Mouse (Mus musculus) forebrain, postnatal 0 days (tissue): ENCODE results near the gene Rab19. TPM values are rescaled to one million over a fixed set of nuclear protein-coding genes. Genes with fewer than 3 reads are reported as not detected.

Experiments
- ATAC-seq: fragments of 200-750 bp; cut with Nextera tagmentation; 2 replicates; pipeline ENCODE4 v1.8.0; 2017; ENCODE audit warnings: mild to moderate bottlenecking, moderate library complexity
- DNase-seq: peaks from one replicate; pipeline ENCODE4 v3.0.0-alpha.2; 2015
- H3K27ac ChIP-seq: fragments of 300-500 bp; sonication (generic); 2 replicates; pipeline ENCODE4 v1.5.1; 2014; ENCODE audit warnings: low read depth, mild to moderate bottlenecking, antibody characterized with exemption, low read length, moderate library complexity, mixed read lengths
- H3K27me3 ChIP-seq: fragments of 300-500 bp; sonication (generic); 2 replicates; pipeline ENCODE4 v1.6.1; 2014; ENCODE audit warnings: mild to moderate bottlenecking, low read length, mixed read lengths; ENCODE audit not compliant: insufficient read depth
- H3K36me3 ChIP-seq: fragments of 300-500 bp; sonication (generic); 2 replicates; pipeline ENCODE4 v1.6.1; 2014; ENCODE audit warnings: mild to moderate bottlenecking, moderate library complexity; ENCODE audit not compliant: insufficient read depth
- H3K4me1 ChIP-seq: fragments of 300-500 bp; sonication (generic); 2 replicates; pipeline ENCODE4 v1.6.1; 2014; ENCODE audit warnings: antibody characterized with exemption; ENCODE audit not compliant: insufficient read depth
- H3K4me2 ChIP-seq: fragments of 300-500 bp; sonication (generic); 2 replicates; pipeline ENCODE4 v1.6.1; 2014; ENCODE audit warnings: low read depth, mild to moderate bottlenecking, moderate library complexity
- H3K4me3 ChIP-seq: fragments of 300-500 bp; sonication (generic); 2 replicates; pipeline ENCODE4 v1.5.1; 2014; ENCODE audit warnings: low read depth, low read length, mixed read lengths
- H3K9ac ChIP-seq: fragments of 300-500 bp; sonication (generic); 2 replicates; pipeline ENCODE4 v1.6.1; 2014; ENCODE audit warnings: mild to moderate bottlenecking
- H3K9me3 ChIP-seq: fragments of 300-500 bp; sonication (generic); 2 replicates; pipeline ENCODE4 v1.6.1; 2016; ENCODE audit warnings: low read length
- CTCF ChIP-seq: sonication (generic); IDR thresholded peaks from 2 replicates; pipeline ENCODE4 v1.5.1; 2016; ENCODE audit warnings: antibody characterized with exemption, control low read depth, low read depth
- WGBS: fragments of 180-500 bp; shearing (Covaris S2); extraction: QIAGEN DNeasy Blood & Tissue Kit; methylation state at CpG from one replicate; pipeline ENCODE4 v1.1.7; 2014; 5-methylcytosine and 5-hydroxymethylcytosine counted together
- polyA plus RNA-seq: library from polyadenylated mRNA; unstranded; fragments of >200 nt; fragmentation: Nextera tagmentation; extraction: Ambion mirVana; gene quantifications from 2 replicates; pipeline ENCODE4 v1.2.1, GENCODE M21; 2015
- total RNA-seq: library from RNA; depleted of rRNA; stranded (reverse); fragments of >200 nt; gene quantifications from 2 replicates; pipeline ENCODE4 v1.2.3, GENCODE M21; 2014; rRNA removed

Gene Rab19
- total RNA-seq, result not detected in 2 replicates
- 0.12 and 0.31 TPM in 2 replicates for polyA plus RNA-seq

DNA sequence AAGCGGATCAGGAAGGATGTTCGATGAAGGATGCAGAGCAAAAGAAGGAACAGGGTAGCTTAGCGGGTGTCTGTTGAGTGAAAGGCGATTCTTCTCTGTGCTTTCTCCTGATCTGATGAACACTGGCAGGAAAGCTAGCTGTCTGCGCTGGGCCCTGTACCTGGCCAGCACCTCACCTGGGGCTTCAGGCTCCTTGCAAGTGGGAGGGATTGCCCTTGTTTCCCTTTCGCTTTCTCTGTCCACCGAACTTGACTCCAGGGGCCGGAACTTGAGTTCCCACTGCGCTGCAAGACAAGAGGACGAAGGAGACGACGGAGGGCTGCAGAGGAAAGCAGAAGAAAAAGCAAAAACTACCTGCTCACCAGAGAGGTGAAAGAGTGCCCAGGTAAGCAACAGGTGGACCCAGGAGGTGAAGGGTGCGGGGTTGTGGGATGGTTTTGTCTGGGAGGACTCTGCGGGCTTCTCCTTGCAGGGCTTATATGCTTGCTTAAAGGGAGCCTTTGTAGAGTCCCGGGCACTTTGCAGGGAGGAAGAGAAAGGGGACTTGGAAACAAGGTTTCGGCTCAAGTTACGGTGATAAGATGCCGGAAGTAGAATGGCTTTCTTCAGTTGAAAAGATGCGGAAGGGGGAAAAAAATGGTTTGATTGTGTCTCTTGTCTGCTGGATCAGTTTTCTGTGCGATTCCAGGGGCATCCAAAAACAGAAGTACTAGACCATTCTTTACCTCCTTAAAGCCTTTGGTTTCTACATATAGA lies at the start of gene Rab19:
Gene Rab19, plus strand, starts transcription at position 51 of the 756 bp plus-strand sequence.
- Histone ChIP-seq H3K4me1 (no peaks in the 10 kb centered on the region), H3K27ac (no peak within 1 kb of the TSS), H3K4me3 (peak within 1 kb of the TSS; percentile 27), H3K27me3 (no peaks in the 10 kb centered on the region; the same call in 1 of the 2 replicates), H3K4me2 (peak within 1 kb of the TSS; percentile 38; the same call in 1 of the 2 replicates), H3K36me3 (no peaks in the 10 kb centered on the region), H3K9ac (0 out of 2 replicates have a peak within 1 kb of the TSS, but pooled peaks have one; percentile 10), H3K9me3 (no peaks in the 10 kb centered on the region)
- no peak for TF ChIP-seq CTCF
- ATAC-seq, result no peak
- 10% methylated on average over 20 of the region's 20 CpGs for WGBS
- DNase-seq, result no peak

DNA sequence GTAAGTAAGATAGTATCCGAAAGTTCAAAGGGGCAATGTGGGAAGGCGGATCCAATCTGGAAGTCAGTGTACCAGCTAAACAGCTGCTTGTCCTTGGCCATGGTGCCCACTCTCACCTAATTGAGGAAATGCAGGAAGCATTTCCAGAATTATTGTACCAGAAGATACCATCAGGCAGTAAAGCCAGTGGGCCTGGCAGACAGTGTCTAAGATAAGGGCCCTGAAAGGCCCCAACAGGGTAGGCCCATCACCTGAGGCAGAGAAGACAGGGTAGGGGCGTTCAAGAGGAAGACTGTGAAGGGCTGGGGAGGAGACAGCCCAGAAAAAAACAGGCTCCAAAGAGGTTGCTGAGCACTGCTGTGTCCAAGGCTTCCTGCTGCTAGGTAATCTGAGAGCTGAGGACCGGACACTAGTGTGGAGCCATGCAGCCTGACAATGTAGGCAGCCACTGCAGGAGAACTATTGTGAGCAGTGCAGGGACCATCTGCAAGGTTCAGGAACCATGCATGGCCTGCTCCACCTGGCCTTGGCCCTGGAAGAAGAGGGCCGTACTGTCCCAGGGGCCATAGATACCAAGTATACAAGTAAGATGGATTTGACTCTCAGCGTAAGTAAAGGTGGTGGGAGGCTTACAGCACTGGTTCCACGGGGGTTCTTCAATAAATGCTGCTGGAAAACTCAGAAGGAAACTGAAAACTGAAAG lies 48.8 kb upstream of the Rab19 start:
- H3K27me3 ChIP-seq, result no peaks in the 10 kb centered on the region
- no peaks in the 10 kb centered on the region for H3K4me1 ChIP-seq
- H3K27ac ChIP-seq, result no peak overlapping the region
- peaks cover 28% of the 10 kb centered on the region for H3K36me3 ChIP-seq
- TF ChIP-seq CTCF, result no peak
- 81% methylated on average over 7 of the region's 7 CpGs for WGBS
- DNase-seq (no peak), ATAC-seq (no peak)
- H3K4me3 ChIP-seq, result no peak overlapping the region
- H3K9me3 ChIP-seq, result no peaks in the 10 kb centered on the region
- H3K4me2 ChIP-seq, result no peak overlapping the region
- H3K9ac ChIP-seq, result no peak overlapping the region

DNA sequence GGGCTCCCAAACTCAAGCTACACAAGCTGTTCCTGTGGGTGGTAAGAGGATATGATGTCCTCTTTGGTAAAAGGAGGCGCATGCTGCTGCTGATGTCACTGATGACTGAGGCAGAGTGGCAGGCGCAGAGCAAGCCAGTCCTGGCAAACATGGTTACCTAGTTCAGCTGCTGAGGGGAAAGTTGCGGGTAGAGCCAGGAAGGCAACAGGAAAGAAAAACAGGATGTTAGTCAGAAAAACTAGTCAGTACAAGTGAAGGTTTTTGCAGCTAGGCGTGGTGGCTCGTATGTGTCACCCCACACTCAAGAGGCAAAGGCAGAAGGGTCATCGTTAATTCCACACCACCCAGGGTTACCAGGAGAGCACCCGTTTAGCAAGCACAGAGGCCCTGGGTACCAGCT lies 46.8 kb upstream of the Rab19 start:
- Histone ChIP-seq H3K4me2 (no peak overlapping the region), H3K4me3 (no peak overlapping the region), H3K27ac (no peak overlapping the region), H3K9ac (no peak overlapping the region), H3K4me1 (no peaks in the 10 kb centered on the region), H3K36me3 (peaks cover 39% of the 10 kb centered on the region), H3K27me3 (no peaks in the 10 kb centered on the region), H3K9me3 (no peaks in the 10 kb centered on the region)
- ATAC-seq (no peak), DNase-seq (no peak)
- WGBS, result 91% methylated on average over 7 of the region's 7 CpGs
- TF ChIP-seq CTCF, result no peak

DNA sequence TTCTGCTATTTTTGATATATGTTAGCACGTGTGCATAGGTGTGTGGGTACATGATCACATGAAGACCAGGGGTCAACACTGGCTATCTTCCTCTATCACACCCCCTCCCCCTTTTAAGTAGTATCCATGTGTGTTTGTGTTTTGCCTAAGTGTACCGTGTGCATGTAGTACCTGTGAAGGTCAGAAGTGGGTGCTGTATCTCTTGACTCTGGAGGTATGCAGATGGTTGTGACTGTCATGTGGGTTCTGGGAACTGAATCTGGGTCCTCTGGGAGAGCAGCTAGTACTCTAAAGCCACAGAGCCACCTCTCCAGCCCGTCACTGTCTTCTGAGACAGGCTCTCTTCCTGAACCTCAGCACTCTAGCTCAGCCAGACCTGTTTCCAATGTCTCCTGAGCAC lies 46.1 kb upstream of the Rab19 start:
- TF ChIP-seq CTCF, result no peak
- Histone ChIP-seq H3K27me3 (no peaks in the 10 kb centered on the region), H3K4me3 (no peak overlapping the region), H3K4me2 (no peak overlapping the region), H3K27ac (no peak overlapping the region), H3K4me1 (no peaks in the 10 kb centered on the region), H3K9ac (no peak overlapping the region), H3K9me3 (no peaks in the 10 kb centered on the region), H3K36me3 (peaks cover 39% of the 10 kb centered on the region)
- WGBS, result 93% methylated on average over 3 of the region's 3 CpGs
- DNase-seq (no peak), ATAC-seq (no peak)

DNA sequence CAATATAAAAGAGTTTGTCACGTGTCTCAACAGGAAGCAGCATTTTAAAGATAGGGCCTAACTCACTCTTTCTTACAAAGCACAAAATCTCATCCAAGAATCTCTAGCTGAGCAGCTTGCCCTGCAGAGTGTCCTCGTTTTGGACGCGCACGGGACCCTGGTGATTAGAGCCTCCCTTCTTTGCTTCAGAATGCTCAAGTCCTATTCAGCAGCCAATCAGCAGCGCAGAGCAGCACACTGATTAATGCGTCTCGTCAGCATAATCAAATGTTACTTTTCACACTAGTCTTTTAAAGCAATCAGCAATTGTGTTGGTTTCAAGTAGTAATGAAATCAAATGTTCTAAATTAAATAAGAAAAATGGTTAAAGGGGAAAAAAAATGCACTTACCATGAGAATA lies 42.6 kb upstream of the Rab19 start:
- peaks cover 50% of the 10 kb centered on the region for H3K36me3 ChIP-seq

DNA sequence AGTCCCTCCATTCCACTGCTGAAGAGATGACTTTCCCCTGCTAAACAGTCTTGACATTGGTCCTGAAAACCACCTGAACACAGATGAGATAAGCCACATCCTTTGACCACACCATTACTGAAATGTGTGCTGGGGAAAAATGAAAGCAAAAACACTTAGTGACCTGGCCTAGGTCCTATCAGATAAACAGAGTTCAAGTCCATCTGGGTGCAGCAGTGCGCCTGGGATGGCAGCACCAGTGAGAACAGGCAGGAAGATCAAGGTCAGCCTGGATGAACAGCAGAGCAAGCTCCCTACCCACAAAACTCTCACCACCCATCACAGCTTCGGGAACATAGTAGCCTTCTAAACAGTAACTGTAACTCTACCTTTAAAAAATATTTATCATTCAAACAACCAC lies 39.2 kb upstream of the Rab19 start:
- ATAC-seq (no peak), DNase-seq (no peak)
- H3K27ac ChIP-seq, result no peak overlapping the region
- H3K4me2 ChIP-seq, result no peak overlapping the region
- H3K36me3 ChIP-seq, result peaks cover 53% of the 10 kb centered on the region
- TF ChIP-seq CTCF, result no peak
- no peaks in the 10 kb centered on the region for H3K4me1 ChIP-seq
- WGBS, result 92% methylated on average over 2 of the region's 2 CpGs
- H3K9me3 ChIP-seq, result no peaks in the 10 kb centered on the region
- H3K4me3 ChIP-seq, result no peak overlapping the region
- H3K27me3 ChIP-seq, result no peaks in the 10 kb centered on the region
- no peak overlapping the region for H3K9ac ChIP-seq

More for the DNA sequence above, 42.6 kb upstream of the Rab19 start:
- no peak overlapping the region for H3K4me2 ChIP-seq
- no peaks in the 10 kb centered on the region for H3K4me1 ChIP-seq
- DNase-seq (no peak), ATAC-seq (peak; percentile 78)
- 33% methylated on average over 8 of the region's 8 CpGs for WGBS
- no peaks in the 10 kb centered on the region for H3K27me3 ChIP-seq
- H3K9ac ChIP-seq, result no peak overlapping the region
- H3K27ac ChIP-seq, result no peak overlapping the region
- no peak for TF ChIP-seq CTCF
- no peak overlapping the region for H3K4me3 ChIP-seq
- no peaks in the 10 kb centered on the region for H3K9me3 ChIP-seq

DNA sequence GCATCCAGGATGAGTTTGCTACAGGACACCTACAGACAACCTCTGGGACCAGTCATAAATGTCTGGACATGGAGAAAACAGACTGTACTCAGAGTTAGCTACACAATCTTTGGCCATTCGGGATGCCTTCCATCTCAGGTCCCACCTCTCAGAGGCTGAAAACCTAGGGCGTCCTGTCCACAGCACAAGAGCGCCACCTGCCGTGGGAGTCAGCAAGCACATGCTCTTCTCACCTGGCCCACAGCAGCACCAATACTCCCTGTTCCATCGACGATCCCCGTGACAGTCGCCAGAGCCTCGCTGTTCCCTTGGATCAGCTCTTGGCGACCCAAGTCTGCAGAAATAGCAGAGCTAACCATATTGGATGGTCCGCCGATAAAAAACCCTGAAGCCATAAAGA lies 37.0 kb upstream of the Rab19 start:
- no peak overlapping the region for H3K27ac ChIP-seq
- no peaks in the 10 kb centered on the region for H3K9me3 ChIP-seq
- peaks cover 44% of the 10 kb centered on the region for H3K36me3 ChIP-seq
- peak; percentile 81 for DNase-seq
- H3K9ac ChIP-seq, result no peak overlapping the region
- peak; percentile 82 for ATAC-seq
- H3K27me3 ChIP-seq, result no peaks in the 10 kb centered on the region
- H3K4me3 ChIP-seq, result no peak overlapping the region
- no peak overlapping the region for H3K4me2 ChIP-seq
- TF ChIP-seq CTCF, result peak; percentile 96
- no peaks in the 10 kb centered on the region for H3K4me1 ChIP-seq
- 16% methylated on average over 12 of the region's 12 CpGs for WGBS
